17 mouse cellular contexts compared by ENCODE assay signal in genomic region chr8:120052318-120052717, GRCm38 (mm10).
"Had no signal": no experiment of that assay in that cellular context is flagged by ENCODE, and none has a peak within 500 bp of the region (broad histone marks: within the 10 kb centered on the region; RNA-seq: fewer than 3 reads in every experiment).

No protein-coding gene starts in this region.

- H3K27me3 ChIP-seq: limb, embryonic 12.5 days; lung, embryonic 15.5 days; midbrain, embryonic 13.5 days; neural tube, embryonic 15.5 days had no signal

- DNase-seq: kidney, adult 8-10 months; kidney, postnatal 36 days; layer of hippocampus, adult 9-11 months; layer of hippocampus, postnatal 36 days; right cerebral cortex, adult 18-20 months; right cerebral cortex, postnatal 25 days; thymus, adult 18-20 months; thymus, postnatal 36 days had no signal

- H3K4me3 ChIP-seq: limb, embryonic 12.5 days; lung, embryonic 15.5 days; midbrain, embryonic 13.5 days; myocyte; neural tube, embryonic 15.5 days had no signal

- ATAC-seq: inflammation-experienced regulatory T-cells, adult 6 months; intestine, postnatal 0 days; midbrain, embryonic 13.5 days had no signal

- H3K27ac ChIP-seq: kidney, postnatal 0 days; limb, embryonic 12.5 days; liver, embryonic 14.5 days; lung, embryonic 15.5 days; midbrain, embryonic 13.5 days; neural tube, embryonic 15.5 days had no signal

- H3K9ac ChIP-seq: limb, embryonic 12.5 days; liver, embryonic 14.5 days; lung, embryonic 15.5 days; midbrain, embryonic 13.5 days; neural tube, embryonic 15.5 days had no signal

- H3K4me2 ChIP-seq: limb, embryonic 12.5 days; lung, embryonic 15.5 days; midbrain, embryonic 13.5 days; neural tube, embryonic 15.5 days had no signal

- H3K36me3 ChIP-seq: limb, embryonic 12.5 days; lung, embryonic 15.5 days; midbrain, embryonic 13.5 days; neural tube, embryonic 15.5 days had no signal

- H3K4me1 ChIP-seq: midbrain, embryonic 13.5 days; neural tube, embryonic 15.5 days had no signal

- H3K9me3 ChIP-seq: lung, embryonic 15.5 days; neural tube, embryonic 15.5 days had no signal
